Comparison of ENCODE assay signal across 8 mouse cellular contexts in the genomic region with DNA sequence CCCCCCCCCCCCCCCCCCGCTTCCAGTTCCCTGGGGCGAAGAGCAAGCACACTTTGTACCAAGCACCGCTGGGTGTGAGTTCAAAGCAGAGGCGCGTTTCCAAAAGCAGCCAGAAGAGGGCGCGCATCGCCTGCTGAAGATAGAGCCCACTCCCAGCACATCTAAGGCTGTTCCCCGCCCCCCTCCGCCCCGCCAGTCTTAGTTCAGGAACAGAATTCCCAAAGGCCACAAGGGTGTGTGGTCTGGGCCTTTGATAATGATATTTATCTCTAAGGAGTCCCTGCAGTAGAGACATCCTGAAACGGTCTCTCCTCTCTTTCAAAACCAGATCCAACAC. TPM values are rescaled to one million over a fixed set of nuclear protein-coding genes. Genes with fewer than 3 reads are reported as not detected.
DNase-seq lines count a peak whose midpoint lies in the region; ATAC-seq and TF ChIP-seq lines count a peak whose summit lies in the region.

No protein-coding gene starts in this region.

- DNase-seq in adrenal gland, postnatal 10 days: peak; percentile 96
- DNase-seq in embryo, embryonic 11.5 days (ENCODE audit: low read depth, low spot score): peak; percentile 80
- peak; percentile 84 to 89 for DNase-seq in gastrocnemius, postnatal 4 days (ENCODE audit: low spot score in 2 of 2)
- DNase-seq in left cerebral cortex, postnatal 14 days (ENCODE audit: low spot score in 2 of 2): peak; percentile 94 to 96
- DNase-seq in midbrain, embryonic 10.5 days (ENCODE audit: low spot score): peak; percentile 92

- H3K4me3 ChIP-seq in intestine, embryonic 16.5 days (ENCODE audit: low read length): peak overlapping the region; percentile 18; the same call in 1 of the 2 replicates
- H3K4me3 ChIP-seq in midbrain, embryonic 10.5 days: peak overlapping the region; percentile 48
- no peak overlapping the region for H3K4me3 ChIP-seq in small intestine, adult 2 months (ENCODE audit: low read depth, low read length)

- H3K36me3 ChIP-seq in intestine, embryonic 16.5 days (ENCODE audit: control insufficient read depth, insufficient read depth, low read length): no peaks in the 10 kb centered on the region
- no peaks in the 10 kb centered on the region for H3K36me3 ChIP-seq in midbrain, embryonic 10.5 days
- H3K36me3 ChIP-seq in small intestine, adult 2 months (ENCODE audit: control insufficient read depth, insufficient read depth, low read length): no peaks in the 10 kb centered on the region

- no peak for TF ChIP-seq POLR2A in small intestine, adult 2 months (IDR thresholded peaks at IDR 0.05; ENCODE audit: low read depth, low read length)

- peak; percentile 62 for TF ChIP-seq CTCF in small intestine, adult 2 months (IDR thresholded peaks at IDR 0.05; ENCODE audit: extremely low read depth, insufficient read length, insufficient replicate concordance, low read depth, low read length)

- peak overlapping the region; percentile 52 for H3K4me2 ChIP-seq in intestine, embryonic 16.5 days (ENCODE audit: low read depth, low read length)

- no peaks in the 10 kb centered on the region for H3K4me1 ChIP-seq in intestine, embryonic 16.5 days (ENCODE audit: control insufficient read depth, insufficient read depth, low read length)
- H3K4me1 ChIP-seq in midbrain, embryonic 10.5 days: peaks cover 20% of the 10 kb centered on the region
- no peaks in the 10 kb centered on the region for H3K4me1 ChIP-seq in small intestine, adult 2 months (ENCODE audit: control insufficient read depth, insufficient read depth, insufficient read length, low read length)

- H3K27ac ChIP-seq in intestine, embryonic 16.5 days (ENCODE audit: low read length): no peak overlapping the region
- H3K27ac ChIP-seq in midbrain, embryonic 10.5 days (replicated peaks): no peak overlapping the region; the same call in 1 of the 2 replicates
- no peak overlapping the region for H3K27ac ChIP-seq in small intestine, adult 2 months (ENCODE audit: insufficient read depth, low read depth, low read length)

- H3K27me3 ChIP-seq in intestine, embryonic 16.5 days (replicated peaks; ENCODE audit: control insufficient read depth, insufficient read depth, low read length): no peaks in the 10 kb centered on the region
- peaks cover 33% of the 10 kb centered on the region for H3K27me3 ChIP-seq in midbrain, embryonic 10.5 days (ENCODE audit: low read depth, poor library complexity, severe bottlenecking)
- H3K27me3 ChIP-seq in small intestine, adult 2 months (ENCODE audit: control insufficient read depth, insufficient read depth, low read length): no peaks in the 10 kb centered on the region

- H3K9ac ChIP-seq in intestine, embryonic 16.5 days (ENCODE audit: low read depth, low read length): peak overlapping the region; percentile 19; the same call in 1 of the 2 replicates

- peak; percentile 80 for ATAC-seq in intestine, embryonic 16.5 days
- no peak for ATAC-seq in inflammation-experienced regulatory T-cells, adult 6 months

- 4% methylated on average over 11 of the region's 12 CpGs for WGBS in intestine, embryonic 16.5 days
- under 1% methylated on average over 11 of the region's 12 CpGs for WGBS in midbrain, embryonic 10.5 days
- 3% methylated on average over 11 of the region's 12 CpGs for WGBS in small intestine, adult 2 months

- intact Hi-C loops in left cerebral cortex, postnatal 14 days (cut with DNase I): loop anchor here (1.0 to 10.0 kb wide), 6 partner anchors 155 to 1677 kb away; a partner anchor contains a TSS

- no peaks in the 10 kb centered on the region for H3K9me3 ChIP-seq in intestine, embryonic 16.5 days (ENCODE audit: control insufficient read depth, low read length)
- H3K9me3 ChIP-seq in midbrain, embryonic 10.5 days (replicated peaks): no peaks in the 10 kb centered on the region

RNA-seq across cellular contexts. Expression of a gene that starts 28.9 kb away (rescaled TPM):
- 1 to 10 TPM in 1 of 2 experiments, under 1 TPM in 1; 0.45 to 1.1 TPM for total RNA-seq in adrenal gland, postnatal 10 days (2021)
- under 1 TPM; 0.16 to 0.20 TPM for total RNA-seq in gastrocnemius, postnatal 4 days (2021)
- 0.27 and 0.38 TPM in 2 replicates for polyA plus RNA-seq in intestine, embryonic 16.5 days (2015; fragmentation: Nextera tagmentation; extraction: Ambion mirVana)
- not detected for total RNA-seq in left cerebral cortex, postnatal 14 days (2021)
- polyA plus RNA-seq in midbrain, embryonic 10.5 days (2016; fragmentation: Nextera tagmentation; extraction: Ambion mirVana): 0.68 and 1.5 TPM in 2 replicates
- not detected in 2 replicates for polyA plus RNA-seq in small intestine, adult 2 months (2012; rRNA removed)
- under 1 TPM in 1 of 3 experiments, not detected in 2; 0.27 TPM for polyA plus RNA-seq in inflammation-experienced regulatory T-cells, adult 6 months (2017; shearing (Covaris generic))
